Mouse (Mus musculus) embryonic facial prominence, embryonic 14.5 days (tissue): Measurements from ENCODE around the gene Ssbp2. TPM values are rescaled to one million over a fixed set of nuclear protein-coding genes. Genes with fewer than 3 reads are reported as not detected.

ENCODE experiments used
- ATAC-seq: fragments of 200-750 bp; cut with Nextera tagmentation; 2 replicates; pipeline ENCODE4 v1.8.0; 2017; ENCODE audit warnings: low read depth, moderate number of reproducible peaks, moderate TSS enrichment
- DNase-seq: peaks from one replicate; pipeline ENCODE4 v3.0.0-alpha.2; 2015; ENCODE audit warnings: low spot score
- H3K27ac ChIP-seq: fragments of 300-500 bp; sonication (generic); replicated peaks from 2 replicates; pipeline ENCODE4 v1.5.1; 2014; ENCODE audit warnings: low read depth, mild to moderate bottlenecking, low read length, moderate library complexity
- H3K27me3 ChIP-seq: fragments of 300-500 bp; sonication (generic); replicated peaks from 2 replicates; pipeline ENCODE4 v1.6.1; 2014; ENCODE audit warnings: low read length; ENCODE audit not compliant: control insufficient read depth, insufficient read depth
- H3K36me3 ChIP-seq: fragments of 300-500 bp; sonication (generic); 2 replicates; pipeline ENCODE4 v1.6.1; 2014; ENCODE audit warnings: low read length, mixed read lengths; ENCODE audit not compliant: control insufficient read depth, insufficient read depth
- H3K4me1 ChIP-seq: fragments of 300-500 bp; sonication (generic); 2 replicates; pipeline ENCODE4 v1.6.1; 2014; ENCODE audit warnings: antibody characterized with exemption, low read length; ENCODE audit not compliant: control insufficient read depth, insufficient read depth
- H3K4me2 ChIP-seq: fragments of 300-500 bp; sonication (generic); 2 replicates; pipeline ENCODE4 v1.6.1; 2014; ENCODE audit warnings: low read depth, mild to moderate bottlenecking, low read length, moderate library complexity, mixed read lengths
- H3K4me3 ChIP-seq: fragments of 300-500 bp; sonication (generic); 2 replicates; pipeline ENCODE4 v1.5.1; 2014; ENCODE audit warnings: low read depth, mild to moderate bottlenecking, low read length
- H3K9ac ChIP-seq: fragments of 300-500 bp; sonication (generic); 2 replicates; pipeline ENCODE4 v1.6.1; 2014; ENCODE audit warnings: low read depth, mild to moderate bottlenecking, low read length, moderate library complexity, mixed read lengths
- H3K9me3 ChIP-seq: fragments of 300-500 bp; sonication (generic); 2 replicates; pipeline ENCODE4 v1.6.1; 2016; ENCODE audit warnings: low read length; ENCODE audit not compliant: control insufficient read depth
- WGBS: fragments of 180-500 bp; shearing (Covaris S2); extraction: QIAGEN DNeasy Blood & Tissue Kit; methylation state at CpG from one replicate; pipeline ENCODE4 v1.1.7; 2014; 5-methylcytosine and 5-hydroxymethylcytosine counted together
- microRNA-seq: library from miRNA; unstranded; fragments of <30 nt; microRNA quantifications from one replicate; pipeline ENCODE4, GENCODE M21; 2016; ENCODE audit warnings: borderline number of aligned reads
- polyA plus RNA-seq: library from polyadenylated mRNA; unstranded; fragments of >200 nt; fragmentation: Nextera tagmentation; extraction: Ambion mirVana; gene quantifications from 2 replicates; pipeline ENCODE4 v1.2.1, GENCODE M21; 2014

Gene Ssbp2
- polyA plus RNA-seq, 1 experiment from 2014 or later, result 148 TPM

DNA sequence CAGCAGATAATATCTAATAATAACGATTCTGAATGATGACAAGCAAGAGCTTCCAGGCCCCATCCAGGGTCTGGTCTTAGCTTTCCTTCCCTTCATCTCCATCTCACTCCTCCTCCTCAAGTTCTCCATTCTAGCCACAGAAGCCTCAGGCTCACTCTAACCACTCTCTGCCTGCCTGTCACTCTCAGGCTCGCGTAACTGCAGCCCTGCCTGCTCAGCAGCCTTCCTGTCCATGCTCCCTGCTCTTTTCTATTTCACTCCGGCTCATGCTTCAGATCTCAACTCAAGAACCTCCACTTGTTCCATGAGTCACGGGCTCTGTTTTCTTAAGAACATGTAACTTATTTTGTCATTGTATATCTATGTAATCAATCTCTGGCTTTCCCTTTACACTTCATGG is 286.4 kb downstream of the Ssbp2 start:
- DNase-seq, result no peak
- WGBS, result 67% methylated on average over 5 of the region's 5 CpGs
- peaks cover 7% of the 10 kb centered on the region for H3K4me1 ChIP-seq
- no peaks in the 10 kb centered on the region for H3K36me3 ChIP-seq
- no peak overlapping the region for H3K4me3 ChIP-seq
- no peak for ATAC-seq
- no peak overlapping the region for H3K27ac ChIP-seq
- no peak overlapping the region for H3K9ac ChIP-seq
- peaks cover 5% of the 10 kb centered on the region; the same call in 1 of the 2 replicates for H3K27me3 ChIP-seq
- H3K4me2 ChIP-seq, result no peak overlapping the region
- no peaks in the 10 kb centered on the region for H3K9me3 ChIP-seq

- H3K4me1 ChIP-seq, result no peaks in the 10 kb centered on the region
- no peak overlapping the region for H3K4me2 ChIP-seq
- no peak overlapping the region for H3K27ac ChIP-seq
- no peaks in the 10 kb centered on the region for H3K27me3 ChIP-seq
- no peak overlapping the region for H3K4me3 ChIP-seq
- no peaks in the 10 kb centered on the region for H3K9me3 ChIP-seq
- H3K36me3 ChIP-seq, result no peaks in the 10 kb centered on the region
- 86% methylated on average over 2 of the region's 2 CpGs for WGBS
- DNase-seq, result no peak
- H3K9ac ChIP-seq, result no peak overlapping the region
- ATAC-seq, result no peak
Observed at GRCm38 (mm10) chr13:91748401-91748800, 288.3 kb downstream of the Ssbp2 start.

DNA sequence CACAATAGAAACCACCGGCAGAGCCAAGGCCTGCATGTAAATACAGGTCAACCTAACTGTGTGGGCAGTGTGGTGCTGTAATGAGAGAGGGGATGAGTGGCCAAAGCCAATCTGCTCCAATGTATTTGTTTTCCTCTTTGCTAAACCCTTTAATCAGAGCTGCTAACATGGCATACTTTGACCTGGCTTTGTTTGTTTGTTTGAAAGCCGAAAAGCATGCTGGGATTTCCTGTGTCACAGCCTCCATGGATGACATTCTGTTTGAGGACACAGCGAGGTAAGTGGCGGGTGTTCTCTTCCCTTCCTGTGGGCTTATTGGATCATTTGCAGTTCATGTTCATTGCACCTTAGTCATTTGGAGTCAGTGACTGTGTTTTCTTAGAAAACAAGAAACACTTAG is 289.9 kb downstream of the Ssbp2 start:
- WGBS, result 78% methylated on average over 4 of the region's 4 CpGs
- Histone ChIP-seq H3K9ac (no peak overlapping the region), H3K27me3 (no peaks in the 10 kb centered on the region), H3K4me3 (no peak overlapping the region), H3K4me1 (no peaks in the 10 kb centered on the region), H3K27ac (no peak overlapping the region), H3K9me3 (no peaks in the 10 kb centered on the region), H3K36me3 (no peaks in the 10 kb centered on the region), H3K4me2 (no peak overlapping the region)
- ATAC-seq, result no peak
- DNase-seq, result peak; percentile 5

Small RNA genes lying within 50 kb of the gene (microRNA-seq; reads per million reads assigned to microRNA genes)
- not detected for gene Gm27656

Other genes starting within 250 kb of the Ssbp2 start
- gene Atg10, start 236.3 kb upstream of the Ssbp2 start, polyA plus RNA-seq, result 14.5 and 17.9 TPM in 2 replicates